Mouse (Mus musculus): ENCODE results near the gene Gigyf1. TPM values are rescaled to one million over a fixed set of nuclear protein-coding genes. Genes with fewer than 3 reads are reported as not detected.

The Gigyf1 gene
- polyA plus RNA-seq, 1 experiment from 2014 or later: 8.9 TPM

- Histone ChIP-seq H3K27me3 (ENCODE audit: control insufficient read depth, insufficient read depth, low read length) (no peaks in the 10 kb centered on the region; the same call in 1 of the 2 replicates), H3K9ac (ENCODE audit: low read length) (no peak overlapping the region), H3K4me1 (ENCODE audit: control insufficient read depth, insufficient read depth, low read length) (no peaks in the 10 kb centered on the region), H3K4me3 (ENCODE audit: low read length) (no peak overlapping the region), H3K36me3 (ENCODE audit: control insufficient read depth, insufficient read depth) (no peaks in the 10 kb centered on the region), H3K4me2 (ENCODE audit: low read depth, low read length) (no peak overlapping the region), H3K9me3 (replicated peaks; ENCODE audit: control insufficient read depth, low read length) (no peaks in the 10 kb centered on the region), H3K27ac (ENCODE audit: low read length) (no peak overlapping the region)
- WGBS: 70% methylated on average over 17 of the region's 17 CpGs
- no peak for ATAC-seq (replicated peaks; ENCODE audit: extremely low read depth, insufficient read depth, low FRiP score)
These were observed 52.6 kb downstream of the Gigyf1 start for GRCm38 (mm10) chr5:137570691-137571586.

GRCm38 (mm10) chr5:137574470-137574901, 56.1 kb downstream of the Gigyf1 start:
- no peaks in the 10 kb centered on the region for H3K27me3 ChIP-seq (ENCODE audit: control insufficient read depth, insufficient read depth, low read length)
- no peaks in the 10 kb centered on the region for H3K4me1 ChIP-seq (ENCODE audit: control insufficient read depth, insufficient read depth, low read length)
- 11% methylated on average over 27 of the region's 27 CpGs for WGBS
- H3K4me2 ChIP-seq (ENCODE audit: low read depth, low read length): peak overlapping the region; percentile 51
- H3K9ac ChIP-seq (ENCODE audit: low read length): peak overlapping the region; percentile 1; the same call in 1 of the 2 replicates
- peak overlapping the region; percentile 21 for H3K4me3 ChIP-seq (ENCODE audit: low read length)
- no peak overlapping the region for H3K27ac ChIP-seq (ENCODE audit: low read length)
- ATAC-seq (replicated peaks; ENCODE audit: extremely low read depth, insufficient read depth, low FRiP score): no peak
- no peaks in the 10 kb centered on the region for H3K9me3 ChIP-seq (replicated peaks; ENCODE audit: control insufficient read depth, low read length)
- no peaks in the 10 kb centered on the region for H3K36me3 ChIP-seq (ENCODE audit: control insufficient read depth, insufficient read depth)

Small RNA genes lying within 50 kb of the gene (microRNA-seq; reads per million reads assigned to microRNA genes)
- not detected for gene Mir6418

Other genes starting within 250 kb of the Gigyf1 start
- 10.6 and 16.7 TPM in 2 replicates for gene Ache, start 231.0 kb upstream of the Gigyf1 start, polyA plus RNA-seq (2015; fragmentation: Nextera tagmentation; extraction: Ambion mirVana)
- 8.5 TPM in 2 replicates for gene Ufsp1, start 223.9 kb upstream of the Gigyf1 start, polyA plus RNA-seq (2015; fragmentation: Nextera tagmentation; extraction: Ambion mirVana)
- gene Srrt, start 210.9 kb upstream of the Gigyf1 start, polyA plus RNA-seq (2015; fragmentation: Nextera tagmentation; extraction: Ambion mirVana): 94.5 and 97.0 TPM in 2 replicates
- gene Trip6, start 204.1 kb upstream of the Gigyf1 start, polyA plus RNA-seq (2015; fragmentation: Nextera tagmentation; extraction: Ambion mirVana): 43.1 and 49.7 TPM in 2 replicates
- gene Slc12a9, start 185.0 kb upstream of the Gigyf1 start, polyA plus RNA-seq (2015; fragmentation: Nextera tagmentation; extraction: Ambion mirVana): 7.7 and 8.5 TPM in 2 replicates
- gene Ephb4, start 168.4 kb upstream of the Gigyf1 start, polyA plus RNA-seq (2015; fragmentation: Nextera tagmentation; extraction: Ambion mirVana): 32.1 and 36.4 TPM in 2 replicates
- 0.02 and 0.09 TPM in 2 replicates for gene Zan, start 41.5 kb upstream of the Gigyf1 start, polyA plus RNA-seq (2015; fragmentation: Nextera tagmentation; extraction: Ambion mirVana)
- gene Pop7, start 16.0 kb upstream of the Gigyf1 start, polyA plus RNA-seq (2015; fragmentation: Nextera tagmentation; extraction: Ambion mirVana): 43.3 and 45.5 TPM in 2 replicates
- gene Epo, start 14.7 kb downstream of the Gigyf1 start, polyA plus RNA-seq (2015; fragmentation: Nextera tagmentation; extraction: Ambion mirVana): not detected in 2 replicates
- 276 and 285 TPM in 2 replicates for gene Gnb2, start 15.0 kb downstream of the Gigyf1 start, polyA plus RNA-seq (2015; fragmentation: Nextera tagmentation; extraction: Ambion mirVana)
- gene Actl6b, start 35.0 kb downstream of the Gigyf1 start, polyA plus RNA-seq (2015; fragmentation: Nextera tagmentation; extraction: Ambion mirVana): 0.33 and 0.36 TPM in 2 replicates
- gene Tfr2, start 51.3 kb downstream of the Gigyf1 start, polyA plus RNA-seq (2015; fragmentation: Nextera tagmentation; extraction: Ambion mirVana): 0.26 and 0.54 TPM in 2 replicates
- 21.8 and 25.0 TPM in 2 replicates for gene Mospd3, start 82.5 kb downstream of the Gigyf1 start, polyA plus RNA-seq (2015; fragmentation: Nextera tagmentation; extraction: Ambion mirVana)
- gene Pcolce, start 95.2 kb downstream of the Gigyf1 start, polyA plus RNA-seq (2015; fragmentation: Nextera tagmentation; extraction: Ambion mirVana): 121 and 129 TPM in 2 replicates
- gene Fbxo24, start 110.5 kb downstream of the Gigyf1 start, polyA plus RNA-seq (2015; fragmentation: Nextera tagmentation; extraction: Ambion mirVana): 0.12 and 0.39 TPM in 2 replicates
- 24.8 and 31.1 TPM in 2 replicates for gene Lrch4, start 110.6 kb downstream of the Gigyf1 start, polyA plus RNA-seq (2015; fragmentation: Nextera tagmentation; extraction: Ambion mirVana)
- gene Gm20605, start 110.6 kb downstream of the Gigyf1 start, polyA plus RNA-seq (2015; fragmentation: Nextera tagmentation; extraction: Ambion mirVana): 9.1 and 12.5 TPM in 2 replicates
- gene Sap25, start 122.8 kb downstream of the Gigyf1 start, polyA plus RNA-seq (2015; fragmentation: Nextera tagmentation; extraction: Ambion mirVana): 6.2 and 6.3 TPM in 2 replicates
- gene Irs3, start 127.2 kb downstream of the Gigyf1 start, polyA plus RNA-seq (2015; fragmentation: Nextera tagmentation; extraction: Ambion mirVana): 0.20 and 0.21 TPM in 2 replicates
- 19.4 and 21.0 TPM in 2 replicates for gene Agfg2, start 166.2 kb downstream of the Gigyf1 start, polyA plus RNA-seq (2015; fragmentation: Nextera tagmentation; extraction: Ambion mirVana)
- gene Nyap1, start 223.1 kb downstream of the Gigyf1 start, polyA plus RNA-seq (2015; fragmentation: Nextera tagmentation; extraction: Ambion mirVana): 1.6 and 1.9 TPM in 2 replicates
- 164 and 189 TPM in 2 replicates for gene Tsc22d4, start 227.2 kb downstream of the Gigyf1 start, polyA plus RNA-seq (2015; fragmentation: Nextera tagmentation; extraction: Ambion mirVana)